Mouse (Mus musculus) adrenal gland, postnatal 25 days (tissue): ENCODE data around the gene Foxf1. TPM values are rescaled to one million over a fixed set of nuclear protein-coding genes. Genes with fewer than 3 reads are reported as not detected.

Source experiments
- DNase-seq: peaks from one replicate; pipeline ENCODE4 v3.0.0; 2021; ENCODE audit warnings: mixed read lengths
- total RNA-seq: library from RNA; stranded (reverse); gene quantifications from 2 replicates; pipeline ENCODE4 v1.2.3, GENCODE M21; 2021

Gene Foxf1
- total RNA-seq, 1 experiment from 2014 or later = 0.43 TPM

- DNase-seq = no peak
Measured at GRCm38 (mm10) chr8:121082218-121083092, 1.7 kb upstream of the Foxf1 start.

GRCm38 (mm10) chr8:121083093-121083935 lies 872 bp upstream of the Foxf1 start:
- DNase-seq = peak; percentile 75

GRCm38 (mm10) chr8:121083936-121084209 lies 313 bp upstream of the Foxf1 start:
- no peak for DNase-seq

GRCm38 (mm10) chr8:121085011-121085410 lies 825 bp downstream of the Foxf1 start:
- DNase-seq = no peak

- no peak for DNase-seq
Measured at GRCm38 (mm10) chr8:121085561-121085960, 1.4 kb downstream of the Foxf1 start.

GRCm38 (mm10) chr8:121086004-121086900 lies 2.1 kb downstream of the Foxf1 start:
- DNase-seq = no peak

GRCm38 (mm10) chr8:121088281-121088680 lies 4.1 kb downstream of the Foxf1 start:
- DNase-seq = no peak

- no peak for DNase-seq
Measured at GRCm38 (mm10) chr8:121088871-121089630, 4.9 kb downstream of the Foxf1 start.

GRCm38 (mm10) chr8:121089631-121090380 lies 5.6 kb downstream of the Foxf1 start:
- no peak for DNase-seq

- no peak for DNase-seq
Measured at GRCm38 (mm10) chr8:121090716-121091115, 6.5 kb downstream of the Foxf1 start.

GRCm38 (mm10) chr8:121092141-121092540 lies 8.0 kb downstream of the Foxf1 start:
- no peak for DNase-seq

GRCm38 (mm10) chr8:121092627-121093026 lies 8.4 kb downstream of the Foxf1 start:
- peak; percentile 85 for DNase-seq

GRCm38 (mm10) chr8:121093496-121093895 lies 9.3 kb downstream of the Foxf1 start:
- no peak for DNase-seq

GRCm38 (mm10) chr8:121104049-121104818 lies 20.0 kb downstream of the Foxf1 start:
- peak; percentile 80 for DNase-seq

GRCm38 (mm10) chr8:121107668-121108656 lies 23.8 kb downstream of the Foxf1 start, which contains the start of gene Mthfsd:
Mthfsd (minus strand) TSS chr8:121108392.
- DNase-seq = peak; percentile 100

GRCm38 (mm10) chr8:121108657-121109056 lies 24.5 kb downstream of the Foxf1 start:
- DNase-seq = no peak

- DNase-seq = no peak
Measured at GRCm38 (mm10) chr8:121111145-121111907, 27.1 kb downstream of the Foxf1 start.

- peak; percentile 94 for DNase-seq
Measured at GRCm38 (mm10) chr8:121113261-121113660, 29.1 kb downstream of the Foxf1 start.
